Mouse (Mus musculus): ENCODE measurements around the gene Ift46.

Ift46 gene

DNA sequence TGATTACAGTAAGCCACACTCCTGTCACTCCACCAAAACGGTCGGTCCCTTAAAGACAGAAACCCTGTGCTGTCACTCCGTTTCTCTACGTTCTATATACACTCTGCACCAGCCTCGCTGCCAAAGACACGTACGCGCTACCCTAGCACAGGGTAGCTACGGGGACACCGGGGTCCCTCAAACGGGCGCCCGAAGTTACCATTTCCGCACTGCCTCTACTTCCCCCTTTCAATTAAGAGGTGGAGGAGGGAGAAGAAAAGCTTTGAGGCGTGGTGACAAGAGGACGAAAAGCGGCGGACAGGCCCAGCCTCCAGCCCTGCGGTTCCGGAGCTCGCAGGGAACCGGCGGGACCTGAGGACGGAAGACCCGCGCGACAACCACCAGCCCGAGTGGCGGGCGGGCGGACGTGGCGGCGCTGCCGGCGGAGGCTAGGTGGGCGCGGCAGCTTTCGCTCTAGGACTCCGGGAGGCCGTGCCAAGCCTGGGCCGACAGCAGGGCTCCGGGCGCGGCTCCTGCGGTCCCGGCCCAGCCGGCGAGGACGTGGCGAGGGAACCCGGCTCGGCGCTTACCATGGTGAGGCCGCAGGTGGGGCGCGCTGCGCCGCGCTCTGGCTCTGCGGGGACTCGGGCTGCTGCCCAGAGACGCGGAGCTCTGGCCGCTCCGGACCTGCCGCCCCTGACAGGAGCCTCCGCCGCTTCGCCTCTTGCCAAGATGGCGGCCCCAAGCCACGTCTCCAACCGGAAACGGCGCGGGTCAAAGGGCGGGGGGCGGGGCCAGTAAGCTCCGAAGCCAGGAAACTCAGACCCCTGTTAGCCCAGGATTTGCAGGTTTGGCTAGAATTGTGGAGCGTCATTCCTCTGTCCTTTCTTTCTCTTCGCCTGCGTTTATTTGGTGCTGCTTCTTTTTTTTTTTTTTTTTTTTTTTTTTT, at the start of gene Ift46, which contains the start of gene Arcn1:
TSS of gene Ift46 (plus strand) at position 808 of the 928 bp plus-strand sequence.
TSS of gene Arcn1 (minus strand) at position 745 of the 928 bp plus-strand sequence.
- peak; percentile 82 to 91 for DNase-seq (ENCODE audit: low spot score in 2 of 2)

DNA sequence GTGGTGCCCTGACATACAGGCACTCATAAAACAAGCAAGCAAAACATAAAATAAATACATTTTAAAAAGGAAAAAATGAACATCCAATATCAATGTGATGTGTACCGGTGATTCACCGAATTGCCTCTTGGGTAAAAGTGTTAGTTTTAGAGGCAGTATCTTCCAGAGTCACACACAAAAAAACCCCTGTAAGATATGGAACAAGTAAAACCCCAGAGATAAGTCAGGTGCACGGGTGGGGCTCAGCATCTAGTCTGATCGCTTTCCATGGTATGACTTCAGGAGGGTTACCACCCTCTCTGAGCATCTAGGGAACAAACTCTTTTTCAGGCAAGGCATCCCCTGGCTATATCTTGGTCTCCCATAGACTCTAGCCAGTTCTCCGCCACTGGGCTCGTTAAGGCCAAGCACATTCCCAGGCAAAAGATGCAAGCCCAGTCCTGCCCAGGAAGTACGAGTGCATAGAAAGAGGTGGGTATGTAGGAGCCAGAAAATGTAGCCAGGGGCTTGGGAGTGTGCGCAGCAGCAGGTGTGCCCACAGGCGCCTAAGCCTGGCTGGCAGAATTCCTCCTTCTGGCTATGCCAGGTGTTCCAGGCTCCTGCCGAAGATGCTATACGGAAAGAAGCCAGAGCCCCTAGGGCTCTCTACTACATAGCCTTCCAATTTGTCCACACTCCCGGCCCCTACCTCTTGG, 48.6 kb upstream of the Ift46 start:
- no peak for DNase-seq (ENCODE audit: low spot score in 2 of 2)

DNA sequence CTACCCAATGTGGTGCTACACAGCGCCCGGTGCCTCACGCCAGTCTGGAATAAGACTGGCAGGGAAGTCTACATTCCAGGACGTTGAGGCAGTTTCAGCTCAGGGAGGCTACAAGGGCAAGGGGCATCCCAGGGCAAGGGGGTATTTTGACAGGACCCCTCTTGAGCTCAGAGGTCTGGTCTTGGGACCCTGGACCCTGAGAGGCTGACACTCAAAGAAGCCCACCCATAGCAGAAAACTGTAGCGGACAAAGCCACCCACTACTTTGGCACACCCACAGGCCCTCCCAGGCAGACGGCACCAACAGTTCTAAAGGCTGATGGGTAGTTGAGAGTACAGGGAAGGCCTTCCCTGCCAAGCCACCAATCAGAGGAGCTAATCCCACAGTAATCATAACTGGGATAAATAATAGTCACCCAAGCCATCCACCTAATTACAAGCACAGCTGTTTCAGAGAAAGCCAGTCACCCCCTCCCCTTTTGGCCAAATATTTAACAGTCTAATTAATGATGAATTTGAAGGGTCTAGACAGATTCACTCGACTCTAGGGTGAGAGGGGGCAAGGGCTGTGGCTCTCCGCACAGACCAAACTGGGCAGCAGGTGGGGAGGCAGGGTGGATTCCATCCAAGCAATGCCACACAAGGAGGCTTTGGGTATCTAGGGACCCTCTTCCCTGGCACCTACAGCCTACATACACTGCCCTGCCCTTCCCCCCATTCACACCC, 47.9 kb upstream of the Ift46 start:
- DNase-seq (ENCODE audit: low spot score in 2 of 2), result no peak

DNA sequence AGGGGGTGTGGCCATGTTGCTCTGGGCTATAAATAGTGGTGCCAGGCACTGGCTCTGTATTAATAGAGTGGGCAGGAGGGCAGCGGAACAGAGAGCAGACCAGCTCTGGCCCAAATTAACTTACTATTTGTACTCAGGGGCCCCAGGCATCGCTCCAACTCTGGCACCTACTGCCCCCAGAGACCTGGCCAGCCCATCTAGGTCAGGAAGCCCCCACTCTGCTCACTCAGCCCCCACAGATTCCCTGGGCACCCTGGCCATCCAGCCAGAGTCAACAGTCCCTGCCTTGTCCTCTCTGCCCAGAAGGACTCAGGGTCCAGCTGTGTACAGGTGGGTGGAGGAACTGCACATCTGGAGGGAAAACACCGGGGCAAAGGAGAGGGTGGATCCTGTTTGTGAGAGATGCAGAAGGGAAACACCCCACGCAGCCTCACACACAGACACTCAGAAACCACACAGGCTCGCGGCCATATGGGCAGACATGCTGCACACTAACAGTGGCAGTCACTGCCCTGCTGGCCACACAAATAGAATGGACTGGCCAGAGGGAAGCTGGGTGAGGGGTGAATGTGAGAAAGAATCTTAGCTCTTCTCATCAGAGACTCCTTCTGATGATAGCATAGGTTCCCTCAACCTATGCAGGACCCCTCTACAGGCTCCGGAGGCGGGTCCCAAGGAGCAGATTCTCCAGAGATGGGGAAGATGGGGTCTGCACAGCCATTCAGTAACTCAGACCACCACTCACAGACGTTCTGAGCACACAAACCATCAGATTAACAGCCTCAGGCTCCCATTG, 47.2 kb upstream of the Ift46 start:
- no peak for DNase-seq (ENCODE audit: low spot score in 2 of 2)

DNA sequence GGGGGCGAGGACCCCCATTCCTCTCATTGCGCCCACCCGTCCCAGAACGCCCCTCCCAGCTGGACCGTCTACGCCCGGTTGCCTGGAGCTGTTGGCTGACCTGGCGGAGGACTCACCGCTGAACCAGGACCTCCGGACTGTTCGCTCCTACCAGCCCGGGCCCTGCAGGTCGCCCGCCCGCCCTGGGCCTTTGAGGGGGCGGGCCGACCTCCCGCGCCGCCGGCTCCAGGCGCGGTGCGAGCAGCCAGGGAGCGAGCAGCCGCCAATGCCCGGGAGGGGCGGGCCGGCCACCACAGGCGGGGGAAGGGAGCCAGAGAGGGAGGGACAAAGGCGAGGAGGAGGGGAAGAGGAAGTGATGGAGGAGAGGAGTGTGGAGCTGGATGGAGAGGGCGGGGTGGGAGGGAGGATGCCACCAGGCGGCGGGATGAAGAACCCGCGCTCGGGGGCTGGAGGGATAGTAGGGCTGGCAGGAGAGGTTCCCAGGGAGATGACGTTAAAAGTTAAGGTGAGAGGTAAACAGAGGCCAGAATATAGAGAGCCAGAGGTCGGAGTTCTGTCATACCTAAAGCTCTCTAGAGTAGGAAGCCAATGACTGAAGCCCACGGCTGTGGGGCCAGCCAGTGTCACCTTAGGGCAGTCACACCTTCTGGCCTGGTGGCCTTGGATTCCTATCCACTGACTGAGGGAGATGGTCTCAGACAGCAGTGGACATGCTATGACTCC, 46.4 kb upstream of the Ift46 start:
- peak in 1 of 2 experiments; percentile 42 for DNase-seq (ENCODE audit: low spot score in 2 of 2)

DNA sequence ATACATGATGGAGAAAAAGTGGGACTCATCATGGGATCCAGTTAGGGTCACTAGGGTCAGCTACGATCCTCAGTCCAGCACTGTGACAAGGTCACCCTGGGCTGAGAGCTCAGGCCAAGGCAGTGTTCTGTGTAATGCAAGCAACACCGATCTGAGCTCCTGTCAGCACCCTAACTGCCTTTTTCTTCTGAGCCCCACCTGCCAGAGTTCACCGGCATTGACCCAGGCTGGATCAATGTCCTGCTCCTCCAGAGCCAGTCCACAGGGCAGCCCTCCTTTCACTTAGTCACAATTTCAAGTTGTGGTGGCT, 45.9 kb upstream of the Ift46 start:
- no peak for DNase-seq (ENCODE audit: low spot score in 2 of 2)

DNA sequence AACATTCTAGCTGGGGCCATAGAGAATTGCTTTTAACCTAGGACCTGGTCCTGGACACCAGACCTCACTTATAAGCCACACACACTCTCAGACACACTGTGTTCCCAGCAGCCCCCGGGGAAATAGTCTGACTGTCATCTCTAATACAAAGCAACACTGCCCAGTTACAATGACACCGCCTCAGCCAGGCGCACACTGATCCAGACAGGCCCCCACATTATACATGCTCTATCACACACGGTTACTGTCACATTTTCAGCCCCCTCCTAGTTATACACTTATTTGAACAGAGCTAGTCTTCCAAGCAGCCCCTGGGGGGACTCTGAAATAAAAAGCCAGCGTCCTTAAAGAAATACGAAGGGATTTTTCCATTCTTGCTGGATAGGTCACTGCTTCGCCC, 45.1 kb upstream of the Ift46 start:
- no peak for DNase-seq (ENCODE audit: low spot score in 2 of 2)

DNA sequence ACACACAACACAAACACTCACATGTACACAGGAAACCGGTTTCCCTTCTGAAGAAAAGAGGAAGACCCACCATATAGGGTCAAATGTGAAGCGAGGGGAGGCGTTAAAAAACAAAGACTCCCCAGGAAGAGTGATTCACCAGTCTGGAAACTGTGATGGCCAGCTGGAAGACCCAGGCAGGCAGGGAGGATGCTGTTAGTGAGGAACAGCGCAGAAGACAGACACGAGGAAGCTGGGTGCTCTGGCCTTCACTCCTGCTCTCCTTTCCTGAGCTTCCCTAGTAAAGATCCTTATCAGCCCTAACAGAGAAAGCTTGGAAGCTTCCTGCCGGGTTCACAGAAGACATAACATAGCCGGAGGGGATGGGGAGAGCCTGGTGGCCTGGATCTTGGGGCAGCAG, 44.7 kb upstream of the Ift46 start:
- no peak for DNase-seq (ENCODE audit: low spot score in 2 of 2)

DNA sequence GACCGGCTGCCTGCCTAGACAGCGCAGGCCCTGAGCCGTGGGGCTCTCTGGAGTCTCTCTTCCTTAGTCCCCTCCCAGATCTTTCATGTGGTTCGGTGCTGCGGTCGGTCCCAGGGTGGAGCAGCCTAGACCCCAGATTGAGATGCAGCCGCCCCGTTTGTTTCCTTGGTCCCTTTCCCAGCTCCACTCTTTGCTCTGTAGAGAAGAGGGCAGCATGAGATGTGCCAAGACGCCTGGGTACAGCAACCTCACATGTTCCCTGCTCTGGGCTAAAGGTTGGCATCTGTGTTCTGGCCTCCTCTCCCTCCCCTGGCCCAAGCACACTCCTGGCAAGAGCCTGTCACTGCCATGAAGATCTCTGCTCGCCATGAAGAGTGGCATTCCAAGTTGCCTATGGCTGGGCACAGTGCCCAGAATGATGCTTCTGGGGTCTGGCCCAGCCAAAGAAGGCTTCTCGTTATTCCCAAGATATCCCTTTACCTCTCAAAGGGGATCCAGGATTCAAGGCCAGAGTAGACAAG, 44.1 kb upstream of the Ift46 start:
- DNase-seq (ENCODE audit: low spot score in 2 of 2), result no peak

DNA sequence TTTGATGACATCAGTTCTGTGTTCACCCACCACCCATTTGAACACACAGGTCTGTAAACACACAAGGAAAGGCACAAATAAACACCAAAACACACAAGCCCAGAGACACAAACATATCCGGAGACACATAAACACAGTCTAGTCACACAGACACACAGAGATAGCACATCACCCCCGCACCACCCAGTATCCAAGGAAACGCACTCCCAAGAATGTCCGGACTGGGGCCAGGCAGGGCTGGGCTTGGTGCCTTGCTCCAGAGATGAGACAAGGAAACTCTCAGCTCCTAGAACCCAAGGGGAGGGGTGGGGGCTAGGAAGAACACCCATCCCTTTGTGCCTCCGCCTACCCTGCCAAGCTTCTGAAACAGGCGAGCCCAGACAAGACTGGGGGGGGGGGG, 43.5 kb upstream of the Ift46 start:
- DNase-seq (ENCODE audit: low spot score in 2 of 2), result no peak

DNA sequence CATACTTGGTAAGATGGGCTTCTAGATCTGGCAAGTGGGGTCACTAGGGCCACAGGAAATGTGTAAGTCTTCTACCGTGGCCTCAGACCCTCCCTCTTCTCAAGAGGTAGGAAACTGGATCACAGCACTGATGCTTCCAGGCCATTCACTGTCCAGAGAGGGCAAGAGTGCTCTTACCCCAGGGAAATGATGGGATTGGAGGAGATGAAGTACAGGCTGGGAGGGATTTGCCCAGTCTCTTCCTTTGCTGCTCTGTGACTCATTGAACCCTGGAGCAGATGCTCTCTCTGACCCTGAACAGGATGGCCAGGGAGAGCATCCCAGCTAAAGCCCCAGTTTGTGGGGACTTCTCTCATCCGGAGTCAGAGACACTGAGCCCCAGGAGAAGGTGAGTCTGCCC, 43.0 kb upstream of the Ift46 start:
- no peak for DNase-seq (ENCODE audit: low spot score in 2 of 2)

DNA sequence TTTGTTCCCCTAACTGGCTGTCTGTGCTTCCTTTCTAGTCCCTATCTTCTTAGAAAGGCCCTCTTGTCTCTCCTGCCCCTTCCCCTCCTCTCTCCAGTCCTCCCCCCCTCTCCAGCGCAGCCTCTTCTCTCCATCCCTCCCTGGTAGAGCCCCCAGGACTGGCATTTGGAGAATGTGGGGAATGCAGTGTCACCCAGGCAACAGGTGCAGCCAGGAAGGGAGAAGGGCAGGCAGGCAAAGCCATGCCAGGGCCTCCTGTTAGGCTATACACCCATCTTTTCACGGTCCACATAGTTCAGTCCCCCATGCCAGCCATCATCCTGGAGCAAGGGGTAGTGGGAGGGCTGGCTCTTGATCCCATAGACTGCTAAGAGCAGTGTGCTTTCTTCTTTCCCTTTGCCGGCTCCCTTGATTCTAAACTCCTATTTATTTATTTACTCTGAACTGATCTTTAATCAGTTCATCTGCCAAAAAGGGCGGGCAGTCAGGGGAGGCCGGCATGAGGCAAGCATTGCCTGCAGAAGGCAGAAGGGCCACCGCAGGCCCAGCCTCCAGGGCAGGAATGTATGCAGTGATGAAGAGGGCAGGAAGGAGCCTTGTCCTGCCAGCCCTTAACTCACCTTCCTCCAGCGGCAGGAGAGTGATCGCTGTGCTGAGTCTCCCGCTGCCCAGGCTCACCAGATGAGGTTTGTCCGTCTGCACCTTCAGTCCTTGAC, 41.1 kb upstream of the Ift46 start:
- no peak for DNase-seq (ENCODE audit: low spot score in 2 of 2)

DNA sequence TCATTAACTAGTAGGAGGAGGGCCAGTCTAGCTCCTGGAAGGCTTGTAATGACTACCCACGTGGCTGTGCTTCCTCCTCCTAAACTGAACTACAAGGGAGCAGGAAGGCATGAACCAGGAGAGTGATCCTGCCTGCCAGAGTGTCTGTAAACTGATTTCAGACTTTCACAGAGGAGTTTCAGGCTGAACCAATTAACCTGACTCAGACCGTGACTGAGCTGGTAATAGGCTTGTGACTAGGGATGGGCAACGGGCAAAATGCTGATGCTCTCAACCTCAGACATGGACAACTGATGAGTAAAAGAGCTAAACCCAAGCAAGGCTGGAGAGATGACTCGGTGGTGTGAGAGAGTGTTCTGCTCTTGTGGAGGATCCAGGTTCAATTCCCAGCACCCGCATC, 40.3 kb upstream of the Ift46 start:
- no peak for DNase-seq (ENCODE audit: low spot score in 2 of 2)

DNA sequence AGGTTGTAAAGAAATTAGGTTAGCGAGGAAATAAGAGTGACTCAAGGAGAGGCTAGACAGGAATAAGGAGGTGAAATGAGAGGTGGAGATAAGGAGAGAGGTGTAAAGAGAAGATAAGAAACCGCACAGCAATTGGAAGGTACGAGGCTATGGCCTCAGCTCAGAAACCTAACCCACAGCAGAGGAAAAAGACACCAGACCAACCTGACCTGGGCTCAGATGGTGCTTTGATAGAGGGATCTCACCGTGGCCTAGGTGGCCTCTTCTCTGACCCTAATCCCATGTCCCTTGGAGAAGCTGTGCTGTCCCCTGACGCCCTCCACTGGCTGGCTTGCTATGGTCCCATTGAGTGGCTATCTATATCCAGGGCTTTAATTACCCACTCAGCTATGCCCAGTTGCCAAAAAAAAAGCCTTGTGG, 35.6 kb upstream of the Ift46 start:
- DNase-seq (ENCODE audit: low spot score in 2 of 2), result no peak

DNA sequence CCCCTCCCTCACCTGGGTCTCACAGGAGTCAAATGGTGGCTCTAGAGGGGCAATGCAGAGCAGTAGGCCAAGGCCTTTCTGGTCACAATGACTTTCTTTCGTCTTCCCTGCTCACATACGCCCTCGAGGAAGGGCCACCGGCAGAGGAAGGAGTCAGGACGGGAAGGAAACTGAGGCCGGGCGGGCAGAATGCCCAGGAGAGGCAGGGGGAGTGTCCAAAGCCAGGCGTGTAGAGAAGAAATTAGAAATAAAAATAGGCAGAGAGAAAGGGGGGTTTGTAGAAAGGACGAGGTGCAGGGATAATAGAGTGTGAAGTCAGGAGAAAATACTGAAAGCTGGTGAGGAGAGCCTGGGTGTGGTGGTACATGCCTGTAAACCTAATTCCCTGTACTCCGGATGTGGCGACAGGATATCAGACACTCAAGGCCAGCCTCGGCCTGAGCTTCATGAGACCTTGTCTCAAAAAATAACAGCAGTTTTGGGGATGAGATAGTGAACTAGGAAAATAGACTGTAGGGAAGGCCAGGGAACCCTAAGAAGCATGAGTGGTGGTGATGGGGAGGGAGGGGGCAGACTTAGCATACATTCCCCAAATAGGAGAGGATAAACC, 34.7 kb upstream of the Ift46 start:
- no peak for DNase-seq (ENCODE audit: low spot score in 2 of 2)

DNA sequence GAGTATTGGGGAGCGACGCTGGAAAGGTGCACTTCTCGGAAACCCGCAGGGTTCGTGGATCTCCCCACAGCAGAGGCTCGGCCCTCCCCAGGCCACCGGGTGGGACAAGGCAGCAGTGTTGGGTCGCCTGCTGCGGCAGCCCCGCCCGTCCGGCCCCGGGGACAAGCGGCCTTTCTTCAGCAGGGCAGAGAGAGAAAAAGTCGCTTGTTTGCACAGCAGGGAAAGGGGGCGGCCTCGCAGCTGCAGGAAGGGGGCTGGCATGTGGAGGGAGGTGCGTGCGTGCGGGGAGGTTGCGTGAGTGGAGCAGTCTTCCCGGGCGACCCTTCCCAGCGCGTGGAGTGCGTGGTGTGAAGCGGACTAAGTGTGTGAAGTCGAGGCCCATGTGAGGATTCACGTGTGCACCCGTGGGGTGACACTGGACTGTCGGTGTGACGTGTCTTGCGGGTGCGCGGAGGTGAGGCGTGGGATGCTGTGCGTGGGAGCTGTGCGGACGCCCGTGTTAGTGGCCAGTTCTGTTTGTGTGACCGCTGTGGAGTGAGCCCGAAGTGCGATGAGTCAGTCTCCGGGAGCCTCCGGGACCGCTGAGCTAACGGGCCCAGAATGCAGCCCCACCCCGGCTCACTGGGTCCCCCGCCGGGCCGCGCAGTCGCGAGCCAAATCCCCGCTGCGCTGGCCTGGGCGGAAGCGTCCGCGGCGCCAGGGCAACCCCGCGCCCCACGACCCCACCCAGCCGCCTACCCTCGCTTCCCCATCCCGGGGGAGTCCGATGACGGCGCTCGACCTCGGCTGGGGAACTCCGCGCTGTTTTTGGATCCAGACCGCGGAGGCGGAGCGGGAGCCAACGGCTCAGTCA, 33.8 kb upstream of the Ift46 start:
- DNase-seq (ENCODE audit: low spot score in 2 of 2), result peak in 1 of 2 experiments; percentile 66

DNA sequence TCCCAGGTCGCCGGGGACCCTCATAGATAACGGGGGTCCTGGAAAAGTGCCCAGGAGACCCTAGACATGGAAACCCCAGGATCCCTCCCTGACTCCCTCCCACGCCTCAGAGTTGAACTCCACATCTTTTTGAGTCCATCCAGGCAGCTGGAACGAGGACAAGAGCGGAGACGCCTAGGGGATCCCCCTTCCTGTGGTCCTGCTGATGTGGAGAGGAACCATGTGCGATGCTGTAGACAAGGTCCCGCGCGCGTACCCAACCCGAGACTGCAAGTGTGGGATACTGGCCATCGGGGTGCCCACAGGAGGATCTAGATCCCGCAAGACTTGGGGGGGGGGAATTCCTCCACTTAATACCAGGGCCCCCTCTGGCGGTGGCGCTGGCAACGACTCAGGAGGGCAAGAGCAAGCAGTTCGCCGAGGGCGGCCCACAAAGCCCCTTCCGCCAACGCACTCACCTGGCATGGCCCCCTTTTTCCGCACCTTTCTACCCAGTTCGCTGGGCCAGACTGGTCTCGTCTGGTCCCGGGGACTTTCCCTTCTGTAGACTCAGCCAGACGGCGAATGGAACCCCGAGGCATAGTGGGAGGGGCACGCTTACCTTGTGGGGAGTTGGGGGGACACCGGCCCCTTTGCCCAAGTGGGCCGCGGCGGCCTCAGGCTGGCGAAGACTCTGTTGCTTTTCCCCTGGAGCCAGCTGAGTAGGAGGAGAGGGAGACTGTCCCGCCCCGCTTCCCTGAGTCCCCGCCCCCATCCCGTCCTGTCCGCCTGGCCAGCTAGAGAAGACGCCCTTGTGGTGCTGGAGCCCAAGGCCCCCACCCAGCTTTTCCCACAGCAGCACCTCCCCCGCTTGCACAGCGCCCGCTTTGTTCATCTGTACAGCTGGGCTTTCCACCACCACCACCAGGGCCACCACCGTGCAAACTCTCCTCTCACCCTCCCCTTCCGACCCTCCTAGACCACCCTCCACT, 32.9 kb upstream of the Ift46 start, which contains the start of gene Phldb1:
TSS of gene Phldb1 (minus strand) at position 675 of the 971 bp plus-strand sequence.
- DNase-seq (ENCODE audit: low spot score in 2 of 2), result peak; percentile 40 to 77

Data from spleen, postnatal 4 days (tissue).